In the genomic region with DNA sequence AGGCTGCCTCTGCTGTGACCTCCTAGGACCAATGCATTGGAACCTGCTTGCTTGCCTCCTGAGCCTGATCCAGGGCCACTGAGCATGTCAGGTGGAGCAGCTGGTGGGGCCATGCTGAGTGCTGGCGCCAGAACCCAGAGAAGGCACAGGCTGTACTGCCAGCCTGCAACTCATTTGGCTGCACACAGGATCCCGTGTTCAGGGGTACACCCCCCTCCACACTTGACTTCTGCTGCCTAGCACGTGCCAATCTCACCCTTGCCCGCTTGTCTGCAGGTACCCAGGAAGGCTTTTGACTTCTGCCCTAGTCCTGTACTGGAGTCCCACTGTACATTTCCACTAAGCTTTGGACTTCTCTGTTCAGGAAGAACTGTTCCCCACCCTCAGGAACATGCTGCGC, we compare ENCODE assay signal across 10 mouse cellular contexts. TPM values are rescaled to one million over a fixed set of nuclear protein-coding genes. Genes with fewer than 3 reads are reported as not detected.
DNase-seq lines count a peak whose midpoint lies in the region; ATAC-seq and TF ChIP-seq lines count a peak whose summit lies in the region.
"Had no signal": no experiment of that assay in that cellular context is flagged by ENCODE, and none has a peak within 500 bp of the region (broad histone marks: within the 10 kb centered on the region; RNA-seq: fewer than 3 reads in every experiment).

No protein-coding gene starts in this region.

- H3K9me3 ChIP-seq in forebrain, postnatal 0 days (ENCODE audit: low read length), result no peaks in the 10 kb centered on the region

- no peaks in the 10 kb centered on the region for H3K27me3 ChIP-seq in cerebellum, adult 2 months (ENCODE audit: control insufficient read depth, insufficient read depth, low read length)
- no peaks in the 10 kb centered on the region for H3K27me3 ChIP-seq in forebrain, postnatal 0 days (ENCODE audit: insufficient read depth, low read length)
- H3K27me3 ChIP-seq: CH12.LX had no signal

- no peak overlapping the region for H3K9ac ChIP-seq in forebrain, postnatal 0 days

- peaks cover 61% of the 10 kb centered on the region for H3K4me1 ChIP-seq in cerebellum, adult 2 months (ENCODE audit: control insufficient read depth, insufficient read depth, low read length)
- H3K4me1 ChIP-seq in forebrain, postnatal 0 days (ENCODE audit: insufficient read depth), result no peaks in the 10 kb centered on the region

- ATAC-seq in forebrain, postnatal 0 days, result peak; percentile 64
- ATAC-seq in erythroid progenitor cell, adult 5-6 weeks (replicated peaks; ENCODE audit: low FRiP score, poor library complexity, severe bottlenecking), result no peak

- no peaks in the 10 kb centered on the region for H3K36me3 ChIP-seq in forebrain, postnatal 0 days (ENCODE audit: insufficient read depth)

- no peak overlapping the region for H3K4me3 ChIP-seq in cerebellum, adult 2 months (replicated peaks; ENCODE audit: insufficient read depth, low read depth, low read length)
- no peak overlapping the region for H3K4me3 ChIP-seq in forebrain, postnatal 0 days (ENCODE audit: low read depth, low read length)

- H3K4me2 ChIP-seq in forebrain, postnatal 0 days (ENCODE audit: low read depth), result no peak overlapping the region

- 17% methylated on average over 5 of the region's 5 CpGs for WGBS in cerebellum, adult 2 months
- 45% methylated on average over 5 of the region's 5 CpGs for WGBS in forebrain, postnatal 0 days

- H3K27ac ChIP-seq in cerebellum, adult 2 months (ENCODE audit: insufficient read depth, low read length), result peak overlapping the region; percentile 100
- no peak overlapping the region for H3K27ac ChIP-seq in forebrain, postnatal 0 days (ENCODE audit: low read depth, low read length)

- DNase-seq in kidney, adult 11 months, result peak; percentile 80
- no peak for DNase-seq in kidney, postnatal 4 days
- DNase-seq in cerebellum, adult 2 months, result peak; percentile 96 to 99
- DNase-seq in forebrain, postnatal 0 days, result peak; percentile 47
- peak; percentile 74 for DNase-seq in layer of hippocampus, adult 9-11 months
- no peak for DNase-seq in adrenal gland, postnatal 14 days
- DNase-seq in ovary, postnatal 36 days (ENCODE audit: low spot score), result no peak
- DNase-seq: liver had no signal

- TF ChIP-seq CTCF in cerebellum, adult 2 months (IDR thresholded peaks at IDR 0.05; ENCODE audit: borderline replicate concordance, insufficient read depth, low read depth, low read length), result no peak
- TF ChIP-seq CTCF in forebrain, postnatal 0 days (IDR thresholded peaks at IDR 0.05; ENCODE audit: low read depth), result no peak

- peak; percentile 45; the same call in 1 of the 2 replicates for TF ChIP-seq POLR2A in cerebellum, adult 2 months (IDR thresholded peaks at IDR 0.05; ENCODE audit: borderline replicate concordance, insufficient read depth, low read length)

RNA-seq across cellular contexts. Expression of a gene that starts 19.3 kb away (rescaled TPM):
- polyA plus RNA-seq in cerebellum, adult 2 months (2012; rRNA removed), result 122 and 132 TPM in 2 replicates
- total RNA-seq in forebrain, postnatal 0 days (2014; rRNA removed), result 147 and 161 TPM in 2 replicates
- polyA plus RNA-seq in forebrain, postnatal 0 days (2015; fragmentation: Nextera tagmentation; extraction: Ambion mirVana), result 85.9 and 110 TPM in 2 replicates
- 85.5 and 86.2 TPM in 2 replicates for total RNA-seq in adrenal gland, postnatal 14 days (2021)
- total RNA-seq in erythroid progenitor cell, adult 5-6 weeks (2015; ENCODE audit: low replicate concordance), result 8.4 and 16.6 TPM in 2 replicates
- 14.9 and 30.0 TPM in 2 replicates for total RNA-seq in erythroid progenitor cell, adult 5-6 weeks (2017; ENCODE audit: low replicate concordance)

Comparison
In these comparisons a context has a peak if more than half of its experiments do, and no peak if none do; other contexts are left out.
1. DNase-seq: peak in kidney, adult 11 months (single experiment), cerebellum, adult 2 months (2 of 2), forebrain, postnatal 0 days (single experiment) and layer of hippocampus, adult 9-11 months (single experiment); none in kidney, postnatal 4 days (0 of 2), adrenal gland, postnatal 14 days (single experiment) and ovary, postnatal 36 days (single experiment).